Mouse (Mus musculus) kidney, adult 9 months (tissue): ENCODE results near the gene Srd5a2.
"Not testable (repeated sequence)": the region's sequence is repeated elsewhere in the genome, so short reads cannot be mapped to it uniquely, and the experiment has no call there.

Source experiments
- DNase-seq: peaks from one replicate; pipeline ENCODE4 v3.0.0; 2022

Gene Srd5a2

DNA sequence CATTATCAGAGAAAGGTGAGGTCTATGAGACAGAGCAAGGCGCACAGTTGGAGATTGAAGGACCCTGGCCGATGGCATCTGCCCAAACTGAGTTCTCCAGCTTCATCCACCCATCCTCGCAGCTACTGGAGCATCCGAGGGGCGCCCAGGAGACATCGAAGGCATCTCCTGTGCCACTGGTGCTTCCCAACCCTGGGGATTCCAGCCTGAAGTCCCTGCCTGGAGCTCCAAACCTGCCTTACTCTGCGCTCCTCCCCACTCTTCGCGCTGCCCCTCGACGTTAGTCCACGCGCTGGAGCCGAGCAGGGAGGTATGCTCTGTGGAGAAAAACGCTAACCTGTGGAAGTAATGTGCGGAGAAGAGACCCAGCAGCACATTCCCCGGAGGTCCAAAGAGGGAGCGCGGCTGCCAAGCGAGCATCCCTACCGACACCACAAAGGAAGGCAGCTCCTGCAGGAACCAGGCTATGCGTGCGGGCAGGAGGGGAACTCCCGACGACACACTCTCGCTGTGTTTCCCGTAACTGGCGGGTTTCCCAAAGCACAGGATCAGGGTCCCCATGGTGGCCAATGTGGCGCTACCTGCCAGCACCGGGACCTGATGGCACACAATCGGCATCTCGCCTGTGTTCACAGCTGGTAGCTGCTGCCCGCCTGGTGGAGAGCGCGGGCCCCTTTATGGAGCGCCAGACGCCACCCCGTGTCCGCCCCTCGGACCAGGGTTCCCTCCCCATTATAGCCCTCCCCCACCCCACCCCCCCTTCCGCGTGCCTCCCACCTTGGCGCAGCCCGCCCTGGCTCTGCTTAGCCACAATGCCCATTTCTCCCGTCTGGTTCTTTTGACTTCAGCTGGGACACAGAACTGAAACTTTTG lies at the start of gene Srd5a2:
Gene Srd5a2, minus strand, starts transcription at position 707 of the 873 bp plus-strand sequence.
- DNase-seq = no peak

DNA sequence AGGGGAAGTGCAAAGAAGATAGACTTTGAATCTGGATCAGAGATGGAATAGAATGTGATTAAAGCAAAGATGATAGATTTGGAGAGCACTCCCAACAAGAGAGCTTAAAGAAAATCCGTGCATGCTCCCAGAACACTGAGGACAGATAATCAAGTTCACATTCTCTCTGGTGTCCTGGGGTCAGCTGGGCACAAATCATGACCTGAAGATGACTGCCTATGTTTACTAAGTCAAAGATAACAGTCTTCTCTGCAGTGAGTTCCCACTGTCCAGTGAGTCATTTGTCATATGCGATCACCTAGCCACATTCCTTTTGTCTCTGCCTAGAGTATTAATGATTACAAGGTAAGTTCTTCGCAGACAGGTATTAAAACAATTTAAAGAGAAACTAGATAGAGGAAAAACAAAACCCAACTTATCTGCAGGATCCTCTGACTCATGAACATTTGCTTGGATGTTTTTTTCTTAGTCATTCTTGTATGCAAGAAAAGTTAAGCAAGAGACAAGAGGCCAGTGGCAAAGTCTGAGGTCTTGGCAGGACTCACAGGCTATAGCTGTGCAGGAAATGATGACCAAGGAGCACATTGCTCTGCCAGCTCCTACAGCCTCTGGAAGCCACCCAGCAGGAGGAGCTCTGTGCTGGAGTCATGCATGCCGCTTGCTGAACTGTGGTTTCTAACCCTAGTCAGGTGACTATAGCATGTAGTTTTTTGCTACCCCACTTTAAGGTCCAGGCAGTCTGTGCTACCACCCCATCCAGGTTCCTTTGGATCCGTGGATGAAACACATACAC lies 41.4 kb upstream of the Srd5a2 start:
- DNase-seq = peak; percentile 92

DNA sequence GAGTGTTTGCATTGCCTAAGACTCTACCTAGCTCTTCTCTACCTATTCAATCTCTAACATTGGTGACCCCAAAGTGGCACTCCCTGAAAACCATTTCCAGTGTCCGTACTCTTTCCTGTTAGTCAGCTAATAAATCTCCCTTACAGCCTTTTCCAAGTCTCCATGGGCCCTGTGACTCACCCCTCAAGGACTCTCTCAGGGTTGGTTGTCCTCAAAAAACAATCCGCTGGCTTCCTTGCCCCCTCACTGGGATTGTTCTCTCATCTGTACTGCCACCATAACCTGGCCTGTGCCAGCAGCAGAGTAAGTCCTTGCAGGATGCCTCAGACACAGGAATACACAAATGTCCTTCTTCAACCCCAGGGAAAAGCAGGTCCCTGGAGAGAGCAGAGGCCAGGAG lies 40.3 kb upstream of the Srd5a2 start:
- no peak for DNase-seq

DNA sequence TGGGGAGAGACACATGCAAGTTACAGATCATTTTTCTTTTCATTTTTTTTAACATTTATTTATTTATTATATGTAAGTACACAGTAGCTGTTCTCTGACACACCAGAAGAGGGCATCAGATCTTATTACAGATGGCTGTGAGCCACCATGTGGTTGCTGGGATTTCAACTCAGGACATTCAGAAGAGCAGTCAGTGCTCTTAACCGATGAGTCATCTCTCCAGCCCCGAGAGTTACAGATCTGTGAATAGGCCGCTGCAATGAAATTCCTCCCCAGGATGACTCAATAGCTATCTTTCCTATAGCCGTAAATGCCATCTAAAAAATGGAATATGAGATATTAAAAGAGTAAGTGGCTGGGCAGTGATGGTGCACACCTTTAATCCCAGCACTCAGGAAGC lies 35.7 kb upstream of the Srd5a2 start:
- no peak for DNase-seq

DNA sequence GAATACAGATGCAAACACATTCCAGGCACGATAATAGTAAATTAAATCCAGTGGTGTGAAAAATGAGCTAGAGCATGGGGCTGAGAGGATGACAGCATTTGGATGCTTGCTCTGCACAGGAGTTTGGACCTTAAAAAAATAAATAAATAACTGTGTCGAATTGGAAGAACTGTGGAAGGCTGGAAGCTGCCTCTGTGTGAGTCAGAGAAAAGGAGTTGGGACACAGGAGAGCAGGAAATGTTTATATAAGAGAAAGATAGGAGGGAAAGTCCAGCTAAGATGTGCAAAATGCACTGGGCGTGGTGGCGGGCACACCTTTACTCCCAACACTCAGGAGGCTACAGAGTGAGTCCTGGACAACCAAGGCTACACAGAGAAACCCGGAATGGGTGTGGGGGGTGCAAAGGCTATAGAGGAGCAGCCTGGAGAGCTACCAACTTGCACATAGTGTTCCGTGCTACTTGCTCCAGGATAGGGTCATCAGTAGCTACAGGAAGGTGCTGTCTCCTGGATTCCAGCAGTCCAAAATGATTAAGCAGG lies 32.4 kb upstream of the Srd5a2 start:
- DNase-seq = peak; percentile 48

DNA sequence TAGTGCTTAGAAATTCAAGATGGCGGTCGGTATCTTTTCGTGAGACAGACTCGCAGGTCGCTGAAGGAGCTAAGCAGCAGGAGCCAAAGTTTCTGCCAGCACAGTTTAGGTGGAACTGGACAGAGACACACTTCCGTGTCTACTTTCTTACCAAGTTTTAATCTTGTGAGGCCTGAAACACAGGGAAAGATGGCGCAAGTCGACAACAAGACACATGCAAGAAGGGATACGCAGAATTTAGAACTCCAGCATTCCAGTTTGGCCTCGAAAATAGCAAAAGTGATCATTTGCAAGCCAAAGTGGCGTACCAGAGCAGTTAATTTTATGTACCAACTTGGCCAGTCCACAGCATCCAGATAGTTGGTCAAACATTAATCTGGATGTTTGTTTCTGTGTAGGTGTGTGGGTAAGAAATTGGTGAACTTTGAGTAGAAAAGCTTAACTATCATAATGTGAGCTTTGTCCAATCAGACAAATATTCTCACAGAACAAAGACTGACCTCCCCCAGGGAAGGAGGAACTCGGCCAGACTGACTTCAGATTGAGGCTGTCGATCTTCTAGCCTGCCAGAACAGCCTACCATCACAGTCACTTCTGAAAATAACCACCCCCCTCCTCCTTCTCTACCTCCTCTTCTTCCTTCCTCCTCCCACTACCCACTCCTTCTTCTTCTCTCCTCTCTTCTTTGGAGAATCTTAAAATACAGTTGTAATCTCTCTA lies 31.2 kb upstream of the Srd5a2 start:
- peak; percentile 89 for DNase-seq

DNA sequence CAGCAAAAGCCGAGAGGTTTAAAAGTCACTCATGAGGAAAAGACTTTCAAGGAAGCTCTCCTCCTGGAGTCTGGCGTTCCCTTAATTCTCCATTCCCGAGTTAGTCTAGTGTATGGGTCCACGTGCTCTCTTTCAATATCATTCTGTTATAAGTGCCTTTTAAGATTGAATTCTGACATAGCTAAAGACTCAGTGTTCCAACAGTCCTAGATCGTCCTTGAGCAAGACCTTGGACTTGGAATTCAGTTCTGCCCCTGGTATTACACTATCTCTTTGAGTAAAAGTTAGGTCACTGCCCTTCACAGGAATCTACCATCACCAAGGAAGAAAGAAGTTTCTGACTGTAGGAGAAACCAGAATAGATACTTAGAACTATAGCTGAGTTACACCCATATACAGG lies 25.4 kb upstream of the Srd5a2 start:
- DNase-seq = not testable (repeated sequence)

DNA sequence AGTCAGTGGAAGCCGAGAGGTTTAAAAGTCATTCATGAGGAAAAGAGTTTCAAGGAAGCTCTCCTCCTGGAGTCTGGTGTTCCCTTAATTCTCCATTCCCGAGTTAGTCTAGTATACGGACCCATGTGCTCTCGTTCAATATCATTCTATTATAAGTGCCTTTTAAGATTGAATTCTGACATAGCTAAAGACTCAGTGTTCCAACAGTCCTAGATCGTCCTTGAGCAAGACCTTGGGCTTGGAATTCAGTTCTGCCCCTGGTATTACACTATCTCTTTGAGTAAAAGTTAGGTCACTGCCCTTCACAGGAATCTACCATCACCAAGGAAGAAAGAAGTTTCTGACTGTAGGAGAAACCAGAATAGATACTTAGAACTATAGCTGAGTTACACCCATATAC lies 15.0 kb upstream of the Srd5a2 start:
- not testable (repeated sequence) for DNase-seq

DNA sequence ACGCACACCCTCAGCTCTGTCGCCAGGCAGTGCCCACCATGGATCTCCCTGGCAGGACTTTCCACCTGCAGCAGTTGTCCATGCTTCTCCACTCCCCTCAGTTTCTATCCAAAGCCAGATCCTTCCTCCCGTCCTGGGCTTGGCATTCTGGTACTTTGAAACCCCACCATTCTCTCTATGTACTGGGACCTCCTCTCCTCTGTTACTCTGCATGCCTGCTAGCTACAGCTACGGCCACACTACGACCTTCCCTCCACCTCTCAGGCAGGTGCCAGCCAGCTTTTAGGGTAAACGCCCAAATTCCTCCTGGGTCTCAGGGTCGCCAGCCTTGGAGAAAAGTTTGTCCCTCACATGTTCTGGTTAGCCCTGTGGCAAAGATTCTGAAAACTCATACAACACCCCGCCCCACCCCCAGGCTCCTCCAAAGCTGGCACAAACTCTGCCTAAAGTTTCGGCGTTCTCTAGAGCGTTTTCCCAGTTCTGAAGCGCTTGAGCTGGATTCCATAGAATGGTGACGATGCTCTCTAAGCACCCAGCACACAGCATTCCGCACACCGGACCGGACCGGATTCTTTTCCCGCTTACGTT lies 607 bp upstream of the Srd5a2 start:
- DNase-seq = no peak

DNA sequence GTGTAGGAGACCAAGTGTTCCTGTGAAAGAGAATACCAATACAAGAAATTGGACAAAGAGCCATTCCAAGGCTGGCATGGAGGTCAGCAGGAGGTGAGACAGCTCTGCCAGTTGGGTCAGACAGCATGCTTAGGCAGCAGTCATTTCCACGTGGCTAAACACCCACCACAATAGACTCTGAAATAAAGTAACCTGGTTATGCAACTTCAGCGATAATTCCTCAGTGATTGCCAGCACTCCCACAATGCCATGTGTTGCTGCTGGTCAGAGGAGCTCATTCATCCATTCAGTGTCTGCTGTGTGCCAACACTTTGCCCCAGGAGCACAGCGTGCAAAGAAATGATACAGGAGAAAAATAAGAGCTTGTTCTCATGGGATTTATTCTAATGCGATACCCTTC lies 4.0 kb downstream of the Srd5a2 start:
- DNase-seq = peak; percentile 92

DNA sequence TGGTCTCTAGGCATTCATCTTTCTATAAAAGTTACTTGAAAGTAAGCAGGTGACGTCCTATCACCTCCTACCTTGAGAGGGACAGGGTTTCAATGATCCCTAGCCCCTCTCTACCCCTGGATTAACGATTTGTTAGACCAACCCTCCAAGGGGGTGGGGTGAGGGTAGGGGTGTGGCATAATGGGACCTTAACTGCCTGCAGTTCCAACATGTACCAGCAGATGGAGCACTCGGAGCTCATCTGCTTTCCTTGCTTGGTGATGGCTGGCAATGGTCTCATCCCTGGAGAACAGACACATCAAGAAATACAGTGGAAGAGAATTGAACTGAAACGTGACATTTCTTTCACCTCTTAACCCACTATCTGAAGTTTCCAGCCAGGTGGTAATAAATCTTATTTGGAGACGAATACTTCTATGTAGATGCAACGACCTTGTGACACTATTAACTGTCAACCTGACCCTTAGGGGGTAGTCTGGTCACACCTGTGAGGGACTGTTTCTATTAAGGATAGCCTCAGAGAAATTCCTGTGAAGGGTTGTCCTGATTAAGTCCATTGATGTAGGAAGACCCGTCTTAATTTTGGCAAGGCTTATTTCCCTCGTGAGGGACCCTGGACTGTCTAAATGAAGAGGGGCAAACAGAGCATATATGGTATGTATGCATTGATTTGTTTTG lies 27.1 kb downstream of the Srd5a2 start:
- peak; percentile 89 for DNase-seq

DNA sequence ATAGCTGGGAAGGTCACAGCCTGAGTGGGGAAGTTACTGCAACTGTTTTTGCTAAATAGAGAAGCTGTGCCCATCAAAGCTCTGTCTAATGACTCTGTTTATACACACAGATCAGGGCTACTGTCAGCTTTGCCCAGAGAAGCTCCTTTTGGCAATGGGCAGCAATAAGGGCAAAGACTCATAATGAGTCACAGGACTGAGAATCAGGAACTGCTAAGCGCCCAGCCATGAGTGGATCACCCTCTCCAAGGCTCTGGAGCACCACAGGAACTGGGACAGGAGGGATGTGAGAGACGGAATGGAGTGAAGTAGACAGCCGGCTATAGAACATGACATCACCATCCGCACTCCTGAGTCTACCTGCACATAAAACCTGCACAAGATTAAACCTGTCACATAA lies 29.4 kb downstream of the Srd5a2 start:
- DNase-seq = no peak

DNA sequence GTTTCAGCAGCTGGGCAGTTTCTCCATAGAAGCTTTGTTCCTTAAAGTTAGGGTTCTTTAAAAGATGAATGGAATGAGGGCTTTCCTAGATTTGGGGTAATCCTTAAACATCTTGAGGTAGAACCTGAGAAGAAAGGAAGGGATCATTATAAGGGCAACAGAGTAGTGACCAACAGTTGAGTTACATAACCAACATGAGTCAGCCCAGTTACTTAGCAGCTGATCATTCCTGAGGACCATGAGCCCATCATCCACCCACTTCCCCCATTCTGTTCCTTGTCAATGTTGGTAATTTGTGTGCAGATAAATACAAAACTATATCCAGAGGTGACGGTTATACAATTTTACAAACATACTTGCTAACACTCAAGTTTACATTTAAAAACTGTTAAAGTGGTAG lies 30.1 kb downstream of the Srd5a2 start:
- DNase-seq = no peak

DNA sequence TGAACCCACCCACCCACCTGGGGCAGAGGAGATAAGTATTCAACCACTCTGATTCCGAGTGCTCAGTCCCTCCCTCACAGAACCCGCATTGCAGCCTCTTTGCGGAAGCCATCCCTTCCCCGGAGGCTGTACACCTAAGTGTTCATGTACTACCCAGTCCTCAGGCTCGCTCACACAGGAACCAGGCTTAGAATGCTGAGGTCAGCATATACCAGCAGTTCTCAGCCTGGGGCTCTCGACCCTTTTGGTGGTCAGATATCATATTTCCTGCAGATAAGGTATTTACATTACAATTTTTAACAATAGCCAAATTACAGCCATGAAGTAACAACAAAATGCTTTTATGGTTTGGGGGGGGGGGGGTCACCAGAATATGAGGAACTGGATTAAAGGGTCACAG lies 32.6 kb downstream of the Srd5a2 start:
- no peak for DNase-seq

DNA sequence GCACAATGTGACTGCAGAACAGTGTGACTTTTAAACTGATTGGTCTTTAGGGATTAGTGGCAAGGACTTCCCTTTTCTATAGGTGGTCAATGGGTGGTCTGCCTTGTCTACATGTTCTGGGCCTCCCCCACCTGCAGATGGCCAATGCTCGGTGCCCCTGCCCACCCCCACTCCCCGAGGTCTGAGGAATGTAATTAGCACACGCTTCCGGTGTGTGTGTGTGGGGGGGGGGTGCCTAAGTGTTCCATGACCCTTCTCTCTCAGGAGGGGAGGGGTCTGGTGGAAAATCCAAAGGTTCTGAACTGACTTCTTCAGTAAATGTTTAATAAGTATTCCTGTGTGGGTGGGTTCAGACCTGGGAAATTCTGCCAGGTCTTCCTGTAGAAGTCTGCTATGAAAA lies 39.0 kb downstream of the Srd5a2 start:
- DNase-seq = no peak

DNA sequence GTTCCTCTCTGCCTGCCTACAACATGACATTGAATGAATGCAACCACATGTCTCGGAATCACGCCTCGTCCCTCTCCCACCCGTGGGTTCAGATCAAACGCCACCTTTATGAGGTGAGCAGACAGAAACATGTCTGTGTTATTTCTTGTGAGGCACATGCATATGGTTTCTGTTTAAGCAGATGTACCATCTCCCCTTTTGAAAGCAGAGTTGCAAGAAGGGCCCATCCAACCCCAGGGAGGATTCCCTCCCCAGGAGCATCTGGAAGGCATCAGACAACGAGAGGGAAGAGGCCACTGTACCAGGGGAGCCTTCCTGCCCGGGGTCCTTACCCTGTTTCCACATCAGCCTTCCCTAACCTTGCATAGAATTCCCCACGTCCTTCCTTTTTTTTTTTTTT lies 40.7 kb downstream of the Srd5a2 start:
- no peak for DNase-seq

DNA sequence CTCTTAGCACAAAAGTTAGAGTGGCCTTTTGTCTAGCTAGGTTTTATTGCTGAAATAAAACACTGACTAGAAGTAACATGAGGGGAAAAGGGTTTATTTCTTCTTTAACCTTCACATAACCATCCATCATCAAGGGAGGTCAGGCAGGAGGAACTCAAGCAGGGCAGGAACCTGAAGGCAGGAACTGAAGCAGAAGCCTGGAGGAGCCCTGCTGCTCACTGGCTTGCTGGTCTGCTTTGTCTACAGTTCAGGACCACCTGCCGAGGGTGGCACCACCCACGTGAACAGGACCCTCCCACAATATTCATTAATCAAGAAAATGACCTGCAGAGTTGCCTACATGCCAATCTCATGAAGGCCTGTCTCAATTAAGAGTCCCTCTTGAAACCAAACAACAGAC lies 45.3 kb downstream of the Srd5a2 start:
- DNase-seq = no peak

DNA sequence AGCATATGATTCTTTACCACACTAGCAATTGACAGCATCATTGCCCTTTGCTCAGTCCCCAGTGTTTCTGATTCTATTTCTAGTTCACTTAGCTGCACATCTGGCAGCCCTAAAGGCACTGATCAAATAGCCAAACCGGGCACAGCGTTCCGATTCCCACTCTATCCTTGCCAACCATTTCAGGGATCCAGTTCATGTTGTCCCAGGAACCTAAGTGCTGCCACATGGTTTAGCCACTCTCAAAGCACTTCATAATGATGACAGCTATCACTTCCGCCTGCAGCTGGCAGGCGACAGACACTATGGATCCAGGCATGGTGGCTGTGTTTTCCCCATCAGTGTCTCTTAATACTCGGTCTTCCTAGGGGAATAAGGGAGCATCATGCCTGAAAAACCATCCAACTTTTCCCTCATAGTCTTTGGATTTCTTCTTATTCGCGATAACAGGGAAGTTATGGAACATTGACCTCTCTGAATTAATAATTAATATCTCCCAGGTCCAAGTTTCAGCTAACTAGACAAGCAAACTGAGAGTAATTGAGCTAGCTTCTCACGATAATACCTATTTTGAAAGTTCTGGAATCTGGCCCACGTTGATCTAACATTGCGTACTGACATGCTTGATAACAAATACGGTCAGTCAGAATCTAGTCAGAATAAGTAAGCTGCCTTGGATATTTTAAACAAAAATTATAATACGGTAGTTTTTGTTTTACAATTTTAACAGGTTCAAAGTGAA lies 51.6 kb downstream of the Srd5a2 start:
- DNase-seq = peak; percentile 49

DNA sequence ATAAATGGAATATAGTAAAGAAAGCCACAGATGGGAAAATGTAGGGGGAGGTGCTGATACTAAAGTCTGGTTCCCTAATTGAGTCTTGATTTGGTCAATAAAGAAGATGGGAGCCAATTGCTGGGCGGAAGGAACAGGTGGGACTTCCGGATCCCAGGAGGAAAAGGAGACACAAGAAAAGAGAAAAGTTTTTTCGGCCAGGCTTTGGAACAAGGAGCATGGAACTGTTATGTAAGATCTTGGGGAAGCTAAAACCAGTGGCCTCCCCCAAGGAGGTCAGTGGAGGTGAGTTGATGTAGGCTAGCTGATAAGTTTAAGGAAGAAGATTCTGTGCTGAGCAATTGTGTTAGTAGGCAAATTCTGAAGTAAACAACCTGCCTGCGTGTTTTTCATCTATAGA lies 56.5 kb downstream of the Srd5a2 start:
- no peak for DNase-seq

DNA sequence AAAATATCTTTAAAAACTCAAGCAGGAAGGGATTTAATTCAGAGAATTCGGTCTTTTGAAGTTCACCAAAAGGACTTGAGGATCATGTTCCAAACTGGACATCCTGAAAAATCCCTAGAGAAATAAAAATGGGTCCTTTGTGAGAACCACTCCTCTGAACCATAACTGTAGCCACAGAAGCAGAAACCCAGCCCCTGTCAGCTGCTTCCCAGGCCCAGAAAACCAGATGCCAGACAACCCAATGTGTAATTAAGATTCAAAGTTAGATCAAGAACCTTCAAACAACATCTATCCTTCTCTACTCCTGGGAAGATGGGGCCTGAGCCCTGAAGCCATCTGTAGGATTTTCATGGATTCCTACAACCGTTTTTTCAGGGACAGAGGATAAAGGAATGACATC lies 61.1 kb downstream of the Srd5a2 start:
- DNase-seq = no peak

DNA sequence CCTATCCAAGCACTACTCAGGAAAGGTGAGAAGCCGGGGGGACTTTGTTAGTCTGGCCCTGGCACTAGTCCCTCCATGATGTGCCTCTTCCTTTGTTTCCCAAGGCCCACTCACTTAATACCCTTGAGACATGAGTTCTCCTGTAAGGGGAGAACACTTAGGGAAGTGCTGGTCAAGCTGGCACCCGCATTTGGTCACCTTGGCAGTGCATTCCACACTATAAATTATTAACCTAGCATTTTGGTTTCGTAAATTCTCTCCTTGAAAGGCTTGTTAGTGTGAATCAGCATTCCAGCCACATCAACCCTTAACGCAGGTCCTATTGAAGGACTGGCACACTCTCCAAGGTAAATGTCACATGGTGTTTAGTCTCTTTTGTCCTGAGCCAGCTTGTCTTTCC lies 61.8 kb downstream of the Srd5a2 start:
- peak; percentile 87 for DNase-seq

DNA sequence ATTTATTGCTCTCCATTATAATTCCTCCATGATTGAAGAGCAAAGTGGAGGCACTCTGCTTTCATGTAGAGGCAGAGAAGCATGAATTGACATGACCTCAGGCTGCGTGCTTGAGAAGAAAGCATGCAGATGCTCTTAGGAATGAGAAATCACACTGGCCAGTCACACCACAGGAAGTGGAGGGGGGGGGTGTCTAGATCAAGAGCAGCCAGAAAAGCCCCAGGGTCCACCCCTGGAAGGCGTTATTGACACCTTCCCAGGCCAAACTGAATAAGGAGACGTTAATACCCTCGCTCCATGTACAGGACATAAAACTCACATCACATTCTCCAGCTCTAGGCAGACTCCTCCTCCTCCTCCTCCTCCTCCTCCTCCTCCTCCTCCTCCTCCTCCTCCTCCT lies 63.2 kb downstream of the Srd5a2 start:
- DNase-seq = no peak
